Mouse (Mus musculus) adrenal gland, adult 2 months (tissue): ENCODE data around the gene Cir1. TPM values are rescaled to one million over a fixed set of nuclear protein-coding genes. Genes with fewer than 3 reads are reported as not detected.

ENCODE experiments used
- DNase-seq: peaks from one replicate; pipeline ENCODE4 v3.0.0; 2021
- polyA plus RNA-seq: library from polyadenylated mRNA; depleted of rRNA; stranded (reverse); fragments of >200 nt; gene quantifications from 2 replicates; pipeline ENCODE4 v1.2.3, GENCODE M21; 2012
- total RNA-seq, 2 experiments: library from RNA; stranded (reverse); gene quantifications; 2 replicates each; pipeline ENCODE4 v1.2.3; 2021

Gene Cir1
- total and polyA plus RNA-seq, 3 experiments: 0.36 to 21.7 (median 14.0) TPM

GRCm38 (mm10) chr2:73301979-73302378 is 10.5 kb downstream of the Cir1 start:
- DNase-seq: no peak

- no peak for DNase-seq
Measured at GRCm38 (mm10) chr2:73298841-73299240, 13.7 kb downstream of the Cir1 start.

- no peak for DNase-seq
Measured at GRCm38 (mm10) chr2:73298154-73298553, 14.3 kb downstream of the Cir1 start.

GRCm38 (mm10) chr2:73295023-73295422 is 17.5 kb downstream of the Cir1 start:
- DNase-seq: no peak

- DNase-seq: no peak
Measured at GRCm38 (mm10) chr2:73291130-73291529, 21.4 kb downstream of the Cir1 start.

- no peak for DNase-seq
Measured at GRCm38 (mm10) chr2:73285630-73286029, 26.9 kb downstream of the Cir1 start.

GRCm38 (mm10) chr2:73281707-73282106 is 30.8 kb downstream of the Cir1 start:
- no peak for DNase-seq

GRCm38 (mm10) chr2:73281048-73281661 is 31.3 kb downstream of the Cir1 start:
- DNase-seq: no peak

- DNase-seq: no peak
Measured at GRCm38 (mm10) chr2:73280356-73281047, 32.0 kb downstream of the Cir1 start.

GRCm38 (mm10) chr2:73279271-73280038 is 33.0 kb downstream of the Cir1 start:
- no peak for DNase-seq

GRCm38 (mm10) chr2:73278869-73279268 is 33.6 kb downstream of the Cir1 start:
- no peak for DNase-seq

GRCm38 (mm10) chr2:73278131-73278854 is 34.2 kb downstream of the Cir1 start:
- peak; percentile 87 for DNase-seq

GRCm38 (mm10) chr2:73277709-73278075 is 34.8 kb downstream of the Cir1 start:
- no peak for DNase-seq

GRCm38 (mm10) chr2:73277021-73277708 is 35.3 kb downstream of the Cir1 start:
- DNase-seq: no peak

- DNase-seq: no peak
Measured at GRCm38 (mm10) chr2:73276141-73276571, 36.3 kb downstream of the Cir1 start.

GRCm38 (mm10) chr2:73275261-73276040 is 37.0 kb downstream of the Cir1 start:
- no peak for DNase-seq

- peak; percentile 60 for DNase-seq
Measured at GRCm38 (mm10) chr2:73274119-73274920, 38.2 kb downstream of the Cir1 start.

GRCm38 (mm10) chr2:73273249-73274118 is 39.0 kb downstream of the Cir1 start:
- DNase-seq: peak; percentile 41
